Mouse (Mus musculus): ENCODE data around the gene Rab17. TPM values are rescaled to one million over a fixed set of nuclear protein-coding genes. Genes with fewer than 3 reads are reported as not detected.

Gene Rab17
- polyA plus RNA-seq, 1 experiment from 2014 or later = 8.2 TPM

GRCm38 (mm10) chr1:90980638-90981330 lies 11.3 kb upstream of the Rab17 start:
- no peak for ATAC-seq
- DNase-seq = no peak

GRCm38 (mm10) chr1:90975960-90976359 lies 6.5 kb upstream of the Rab17 start:
- 77% methylated on average over 4 of the region's 4 CpGs for WGBS (ENCODE audit: insufficient replicate concordance)
- TF ChIP-seq EP300 (IDR thresholded peaks at IDR 0.05; ENCODE audit: low read depth) (no peak), CTCF (IDR thresholded peaks at IDR 0.05; ENCODE audit: low read depth) (no peak)

More at GRCm38 (mm10) chr1:90980638-90981330, 11.3 kb upstream of the Rab17 start:
- H3K36me3 ChIP-seq (replicated peaks; ENCODE audit: insufficient read depth, low read length) = no peaks in the 10 kb centered on the region
- H3K27me3 ChIP-seq (ENCODE audit: insufficient read depth, low read length) = no peaks in the 10 kb centered on the region
- H3K4me2 ChIP-seq (ENCODE audit: low read depth, low read length) = no peak overlapping the region
- no peaks in the 10 kb centered on the region for H3K4me1 ChIP-seq (ENCODE audit: insufficient read depth)
- H3K4me3 ChIP-seq (ENCODE audit: low read depth, low read length) = no peak overlapping the region
- 74% methylated on average over 10 of the region's 10 CpGs for WGBS (ENCODE audit: insufficient replicate concordance)
- H3K27ac ChIP-seq (ENCODE audit: low read depth) = no peak overlapping the region
- no peak overlapping the region for H3K9ac ChIP-seq (replicated peaks)
- TF ChIP-seq CTCF (IDR thresholded peaks at IDR 0.05; ENCODE audit: low read depth) (no peak), EP300 (IDR thresholded peaks at IDR 0.05; ENCODE audit: low read depth) (no peak)
- H3K9me3 ChIP-seq (ENCODE audit: low read length) = no peaks in the 10 kb centered on the region

GRCm38 (mm10) chr1:90974906-90975649 lies 5.6 kb upstream of the Rab17 start:
- no peak overlapping the region for H3K4me3 ChIP-seq (ENCODE audit: low read depth, low read length)
- 22% methylated on average over 12 of the region's 12 CpGs for WGBS (ENCODE audit: insufficient replicate concordance)
- H3K36me3 ChIP-seq (replicated peaks; ENCODE audit: insufficient read depth, low read length) = no peaks in the 10 kb centered on the region
- no peak for TF ChIP-seq CTCF (IDR thresholded peaks at IDR 0.05; ENCODE audit: low read depth)
- no peak for TF ChIP-seq EP300 (IDR thresholded peaks at IDR 0.05; ENCODE audit: low read depth)
- H3K27me3 ChIP-seq (ENCODE audit: insufficient read depth, low read length) = 0 out of 2 replicates have a peak, but pooled peaks cover 2% of the 10 kb centered on the region
- H3K4me2 ChIP-seq (ENCODE audit: low read depth, low read length) = no peak overlapping the region
- no peak overlapping the region for H3K9ac ChIP-seq (replicated peaks)
- H3K27ac ChIP-seq (ENCODE audit: low read depth) = no peak overlapping the region
- DNase-seq (peak; percentile 42), ATAC-seq (peak; percentile 50; the same call in 1 of the 2 replicates)
- H3K4me1 ChIP-seq (ENCODE audit: insufficient read depth) = no peaks in the 10 kb centered on the region
- H3K9me3 ChIP-seq (ENCODE audit: low read length) = no peaks in the 10 kb centered on the region

More at GRCm38 (mm10) chr1:90975960-90976359, 6.5 kb upstream of the Rab17 start:
- Histone ChIP-seq H3K4me2 (ENCODE audit: low read depth, low read length) (no peak overlapping the region), H3K36me3 (replicated peaks; ENCODE audit: insufficient read depth, low read length) (no peaks in the 10 kb centered on the region), H3K4me3 (ENCODE audit: low read depth, low read length) (no peak overlapping the region), H3K4me1 (ENCODE audit: insufficient read depth) (no peaks in the 10 kb centered on the region), H3K9ac (replicated peaks) (no peak overlapping the region), H3K27ac (ENCODE audit: low read depth) (no peak overlapping the region), H3K9me3 (ENCODE audit: low read length) (no peaks in the 10 kb centered on the region), H3K27me3 (ENCODE audit: insufficient read depth, low read length) (0 out of 2 replicates have a peak, but pooled peaks cover 2% of the 10 kb centered on the region)
- no peak for ATAC-seq
- DNase-seq = no peak

DNA sequence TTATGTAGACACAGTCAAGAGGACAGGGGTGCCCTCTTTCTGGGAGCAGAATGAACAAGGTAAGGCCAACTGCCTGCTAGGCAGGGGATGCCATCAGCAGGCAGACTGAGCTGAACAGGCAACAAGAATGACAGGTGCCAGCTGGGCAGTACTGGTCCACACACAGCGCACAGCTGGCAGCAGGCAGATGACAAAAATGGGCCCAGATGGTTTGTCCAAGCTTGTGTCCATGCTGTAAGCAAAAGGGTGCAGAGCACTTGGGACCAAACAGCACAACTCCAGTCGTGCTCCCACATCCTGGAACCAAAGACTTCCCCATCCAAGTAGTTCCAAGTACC lies 4.1 kb upstream of the Rab17 start:
- WGBS (ENCODE audit: insufficient replicate concordance) = 79% methylated on average over 2 of the region's 2 CpGs
- DNase-seq = no peak
- Histone ChIP-seq H3K27me3 (ENCODE audit: insufficient read depth, low read length) (0 out of 2 replicates have a peak, but pooled peaks cover 2% of the 10 kb centered on the region), H3K36me3 (replicated peaks; ENCODE audit: insufficient read depth, low read length) (no peaks in the 10 kb centered on the region), H3K9ac (replicated peaks) (no peak overlapping the region), H3K27ac (ENCODE audit: low read depth) (no peak overlapping the region), H3K4me1 (ENCODE audit: insufficient read depth) (peaks cover 4% of the 10 kb centered on the region; the same call in 1 of the 2 replicates), H3K9me3 (ENCODE audit: low read length) (no peaks in the 10 kb centered on the region), H3K4me3 (ENCODE audit: low read depth, low read length) (no peak overlapping the region), H3K4me2 (ENCODE audit: low read depth, low read length) (no peak overlapping the region)
- peak; percentile 18; the same call in 1 of the 2 replicates for ATAC-seq
- TF ChIP-seq CTCF (IDR thresholded peaks at IDR 0.05; ENCODE audit: low read depth) (no peak), EP300 (IDR thresholded peaks at IDR 0.05; ENCODE audit: low read depth) (no peak)

DNA sequence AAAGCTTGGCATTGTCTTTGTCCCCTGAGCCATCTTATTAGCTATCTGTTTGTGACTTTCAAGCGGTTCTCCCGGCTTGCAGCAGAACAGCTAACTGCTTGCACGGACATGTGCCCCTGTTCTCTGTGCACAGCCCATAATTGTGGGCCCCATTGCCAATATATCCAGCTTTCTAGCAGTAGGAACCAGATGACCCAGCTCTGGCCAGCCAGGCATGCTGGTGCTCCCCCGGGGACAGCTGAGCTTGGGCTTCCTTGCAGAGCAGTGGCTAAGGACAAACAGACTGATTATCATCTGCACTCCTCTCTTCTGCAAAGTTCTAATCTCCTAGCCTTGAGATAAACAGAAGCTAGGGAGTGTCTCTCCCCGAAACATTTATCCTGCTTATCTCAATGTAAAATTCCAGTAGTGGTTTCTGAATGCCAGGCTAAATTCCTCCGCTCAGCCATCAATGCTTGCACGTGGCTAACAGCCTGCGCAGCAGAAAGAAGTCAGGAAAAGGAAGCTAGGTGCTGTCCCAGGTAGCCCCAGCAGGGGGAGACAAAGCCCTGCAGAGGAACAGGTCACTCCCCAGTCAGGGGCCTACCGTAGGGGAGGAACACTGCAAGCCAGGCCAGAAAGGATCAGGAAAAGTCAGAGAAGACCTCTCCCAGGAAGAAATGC lies 3.6 kb upstream of the Rab17 start:
- DNase-seq (peak; percentile 89), ATAC-seq (peak; percentile 62)
- H3K4me3 ChIP-seq (ENCODE audit: low read depth, low read length) = no peak overlapping the region
- H3K4me1 ChIP-seq (ENCODE audit: insufficient read depth) = peaks cover 6% of the 10 kb centered on the region; the same call in 1 of the 2 replicates
- H3K27ac ChIP-seq (ENCODE audit: low read depth) = no peak overlapping the region
- TF ChIP-seq CTCF (IDR thresholded peaks at IDR 0.05; ENCODE audit: low read depth) (peak; percentile 97), EP300 (IDR thresholded peaks at IDR 0.05; ENCODE audit: low read depth) (no peak)
- H3K9ac ChIP-seq (replicated peaks) = no peak overlapping the region
- H3K36me3 ChIP-seq (replicated peaks; ENCODE audit: insufficient read depth, low read length) = no peaks in the 10 kb centered on the region
- H3K27me3 ChIP-seq (ENCODE audit: insufficient read depth, low read length) = 0 out of 2 replicates have a peak, but pooled peaks cover 2% of the 10 kb centered on the region
- 26% methylated on average over 9 of the region's 9 CpGs for WGBS (ENCODE audit: insufficient replicate concordance)
- no peaks in the 10 kb centered on the region for H3K9me3 ChIP-seq (ENCODE audit: low read length)
- no peak overlapping the region for H3K4me2 ChIP-seq (ENCODE audit: low read depth, low read length)

Measured in liver, postnatal 0 days (tissue).